Mouse (Mus musculus) kidney, adult 8-10 months (tissue): ENCODE measurements around the gene Tmem74b.

Source experiments
- DNase-seq, 2 experiments: peaks; one replicate each; pipeline ENCODE4 v3.0.0; 2022

Tmem74b gene

DNA sequence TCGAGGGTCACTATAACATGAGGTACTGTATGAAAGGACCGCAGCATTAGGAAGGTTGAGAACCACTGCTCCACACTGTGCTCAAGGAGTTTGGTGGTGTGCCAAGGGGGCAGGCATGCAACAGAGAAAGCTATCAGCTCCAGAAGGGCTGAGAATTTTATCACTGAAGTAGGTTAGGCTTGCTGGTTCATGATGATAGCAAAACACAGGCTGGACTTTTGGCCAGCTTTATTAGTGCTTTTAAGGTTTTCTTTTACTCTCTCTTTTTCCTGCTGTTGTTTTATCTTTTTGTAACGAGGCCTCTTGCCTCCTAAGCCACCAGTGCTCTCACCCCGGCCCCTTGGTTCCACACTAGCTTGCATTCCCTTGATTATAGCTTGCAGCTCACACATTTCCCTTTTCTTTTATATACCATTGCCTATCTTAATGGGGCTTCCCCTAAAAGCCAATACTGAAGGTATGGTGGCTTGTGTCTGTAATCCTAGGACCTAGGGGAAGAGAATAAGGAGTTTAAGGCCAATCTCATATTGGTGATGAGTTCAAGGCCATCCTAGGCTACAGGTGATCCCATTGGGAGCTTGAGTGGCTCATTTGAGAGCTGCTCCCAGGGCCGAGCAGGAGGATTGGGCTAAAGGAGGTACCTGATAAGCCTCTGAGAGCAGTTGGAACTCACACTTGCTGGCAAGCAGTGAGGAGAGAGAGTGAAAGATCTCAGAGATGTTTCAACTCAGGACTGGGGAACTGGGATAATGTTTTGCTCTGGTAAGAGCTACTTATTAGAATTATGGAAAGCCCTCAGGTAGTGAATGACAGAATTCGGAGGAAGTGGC is 41.3 kb downstream of the Tmem74b start:
- no peak for DNase-seq

DNA sequence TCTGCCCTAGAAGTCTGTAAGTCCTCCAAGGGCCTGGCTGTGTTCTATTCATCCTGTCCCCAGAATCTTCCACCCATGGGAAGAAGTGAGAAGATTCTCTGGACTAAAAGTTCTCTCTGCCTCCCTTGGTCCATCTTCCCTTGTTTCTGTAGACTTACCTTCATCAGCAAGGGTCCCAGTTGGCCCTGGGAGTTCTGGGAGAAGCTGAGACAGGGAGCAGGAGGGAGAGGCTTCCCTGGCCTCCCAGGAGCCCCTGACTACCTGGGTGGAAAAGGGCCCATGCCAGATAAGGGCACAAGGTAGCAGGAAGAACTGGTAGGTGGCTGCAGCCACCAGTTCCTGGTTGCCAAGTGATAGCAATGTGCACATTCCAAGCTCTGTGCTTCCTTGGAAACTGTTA is 42.0 kb downstream of the Tmem74b start, which contains the start of gene Psmf1:
TSS of gene Psmf1 (minus strand) at position 342 of the 400 bp plus-strand sequence.
- DNase-seq = no peak

DNA sequence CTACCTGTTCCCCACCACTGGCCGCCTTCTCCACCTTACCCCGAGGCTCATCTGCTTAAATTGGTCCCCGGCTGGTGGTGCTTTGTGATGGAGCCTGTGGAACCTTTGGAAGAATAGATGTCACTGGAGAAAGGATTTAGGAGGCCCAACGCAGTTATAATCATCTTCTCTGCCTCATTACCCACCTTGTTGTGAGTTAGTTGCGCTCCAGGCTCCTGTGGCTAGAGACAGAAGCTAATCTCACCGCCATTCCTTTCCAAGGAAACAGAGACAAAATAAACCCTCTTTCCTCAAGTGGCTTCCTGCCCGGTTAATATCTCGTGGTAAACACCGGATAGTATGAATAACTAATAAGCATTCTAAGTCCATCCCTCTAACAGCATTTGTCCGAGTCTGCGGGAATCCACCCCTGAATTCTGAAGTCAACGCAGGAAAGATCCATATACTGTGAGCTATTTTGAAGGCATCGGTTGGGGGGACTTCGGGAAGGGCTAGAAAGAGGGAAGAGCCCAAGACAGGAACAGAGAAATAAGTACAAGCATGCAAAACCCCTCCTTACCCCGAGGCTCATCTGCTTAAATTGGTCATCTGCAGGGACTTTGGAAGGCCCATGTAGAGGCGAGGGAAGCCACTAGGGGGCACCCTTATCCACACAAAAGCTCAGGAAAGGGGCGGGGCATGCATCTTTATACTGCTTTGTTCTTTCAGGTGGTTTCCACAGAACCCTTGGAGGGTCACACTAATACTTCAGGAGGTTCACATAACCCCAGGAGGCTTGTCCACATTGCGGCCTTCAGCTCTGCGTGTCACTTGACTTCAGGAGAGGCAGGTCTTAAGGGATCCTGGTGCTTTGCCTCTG is 46.3 kb downstream of the Tmem74b start:
- DNase-seq = peak; percentile 47 to 72

GRCm38 (mm10) chr2:151751330-151751729 is 49.5 kb downstream of the Tmem74b start:
- no peak for DNase-seq

DNA sequence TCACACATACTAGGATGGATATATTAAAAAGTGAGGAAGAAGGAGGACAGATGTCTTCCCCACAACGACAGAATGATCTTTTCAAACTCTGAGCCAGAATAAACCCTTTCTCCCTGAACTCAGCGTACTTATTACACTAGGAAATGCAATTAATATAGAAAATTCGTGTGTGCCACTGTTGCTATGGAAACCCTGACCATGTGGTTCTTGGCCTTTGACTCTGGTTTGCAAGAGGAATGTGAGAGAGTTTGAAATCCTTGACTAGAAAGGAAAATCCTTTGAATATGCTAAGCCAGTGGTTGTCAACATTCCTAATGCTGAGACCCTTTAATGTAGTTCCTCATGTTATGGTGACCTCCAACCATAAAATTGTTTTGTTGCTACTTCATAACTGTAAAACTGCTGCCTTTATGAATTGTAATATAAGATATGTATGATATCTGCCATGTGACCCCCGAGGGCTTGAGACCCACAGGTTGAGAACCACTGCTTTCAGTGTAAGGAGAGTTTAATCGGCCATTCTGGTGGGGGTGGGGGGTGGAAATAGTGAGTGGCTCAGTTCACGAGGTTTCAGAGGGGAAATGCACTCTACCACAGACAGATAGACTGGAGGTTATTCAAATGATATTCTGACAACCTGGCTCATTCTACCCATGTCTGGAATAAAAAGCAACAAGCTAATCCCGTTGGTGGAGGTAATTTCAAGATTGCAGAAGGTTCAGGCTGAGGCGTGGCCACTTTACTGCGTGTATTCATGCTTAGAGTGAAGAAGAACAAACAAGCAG is 54.7 kb downstream of the Tmem74b start:
- DNase-seq = no peak

- DNase-seq = no peak
These were observed 55.6 kb downstream of the Tmem74b start for GRCm38 (mm10) chr2:151757451-151757850.

DNA sequence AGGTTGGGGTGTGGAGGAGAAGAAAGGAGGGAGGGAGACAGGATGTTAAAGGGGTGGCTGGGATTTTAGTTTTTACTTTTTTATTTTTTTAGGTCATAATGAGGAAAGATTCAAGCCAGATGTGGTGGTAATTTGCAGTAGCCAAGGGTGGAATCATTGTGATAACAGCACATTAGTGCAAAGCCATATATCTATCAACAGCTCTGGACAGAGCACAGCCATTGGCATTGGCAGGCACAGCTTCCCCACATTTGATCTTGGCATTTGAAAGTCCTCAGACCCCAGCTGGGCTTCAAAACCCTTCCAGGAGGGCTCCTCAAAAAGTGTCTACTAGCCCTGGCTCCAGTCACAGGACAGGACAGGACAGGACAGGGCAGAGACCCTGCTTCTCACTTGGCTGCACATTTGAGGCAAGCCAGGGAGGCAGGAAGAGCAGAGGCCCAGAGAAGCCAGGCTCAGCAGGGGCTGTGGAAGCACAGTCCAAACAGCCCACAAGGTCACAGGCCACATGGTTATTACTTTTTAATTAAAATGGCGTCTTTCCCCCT is 57.1 kb downstream of the Tmem74b start:
- DNase-seq = no peak
